Mouse (Mus musculus): Measurements from ENCODE around the gene Ltb4r1. TPM values are rescaled to one million over a fixed set of nuclear protein-coding genes. Genes with fewer than 3 reads are reported as not detected.
A peak's percentile ranks its signal among the peaks of the same experiment; 100 is the strongest.

Ltb4r1 gene
- polyA plus RNA-seq, 1 experiment from 2014 or later = 0.49 TPM

DNA sequence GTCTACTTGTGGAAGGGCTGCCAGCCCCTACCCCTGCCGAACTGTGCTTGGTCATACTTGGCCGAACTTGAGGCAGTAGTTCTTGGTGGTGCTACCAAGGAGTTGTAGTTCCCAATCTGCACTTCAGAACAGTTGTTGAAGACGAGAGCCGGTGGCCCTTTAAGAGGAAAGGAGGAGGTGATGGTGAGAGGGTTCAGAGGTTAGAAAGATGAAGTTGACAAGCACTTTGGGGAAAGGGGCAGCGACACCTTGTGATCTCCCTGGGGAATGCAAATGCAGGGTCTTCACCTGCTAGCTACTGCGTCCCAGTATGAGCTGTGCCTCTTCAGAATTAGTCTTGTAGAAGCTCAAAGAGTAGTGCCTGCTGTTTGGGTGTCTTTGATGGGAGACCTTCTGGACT is 19.4 kb downstream of the Ltb4r1 start:
- ATAC-seq (ENCODE audit: insufficient number of reproducible peaks, low FRiP score) = no peak
- WGBS = 23% methylated on average over 6 of the region's 6 CpGs
- Histone ChIP-seq H3K27me3 (replicated peaks) (peaks cover 72% of the 10 kb centered on the region), H3K4me2 (0 out of 2 replicates have a peak overlapping the region, but pooled peaks have one; percentile 68), H3K27ac (ENCODE audit: poor library complexity, severe bottlenecking) (no peak overlapping the region), H3K9me3 (replicated peaks) (no peaks in the 10 kb centered on the region), H3K4me1 (replicated peaks) (peaks cover 39% of the 10 kb centered on the region), H3K4me3 (no peak overlapping the region), H3K9ac (no peak overlapping the region), H3K36me3 (no peaks in the 10 kb centered on the region)

GRCm38 (mm10) chr14:55787731-55788130 is 22.0 kb downstream of the Ltb4r1 start:
- ATAC-seq (ENCODE audit: insufficient number of reproducible peaks, low FRiP score) = no peak
- Histone ChIP-seq H3K27me3 (replicated peaks) (peaks cover 58% of the 10 kb centered on the region), H3K9ac (no peak overlapping the region)

DNA sequence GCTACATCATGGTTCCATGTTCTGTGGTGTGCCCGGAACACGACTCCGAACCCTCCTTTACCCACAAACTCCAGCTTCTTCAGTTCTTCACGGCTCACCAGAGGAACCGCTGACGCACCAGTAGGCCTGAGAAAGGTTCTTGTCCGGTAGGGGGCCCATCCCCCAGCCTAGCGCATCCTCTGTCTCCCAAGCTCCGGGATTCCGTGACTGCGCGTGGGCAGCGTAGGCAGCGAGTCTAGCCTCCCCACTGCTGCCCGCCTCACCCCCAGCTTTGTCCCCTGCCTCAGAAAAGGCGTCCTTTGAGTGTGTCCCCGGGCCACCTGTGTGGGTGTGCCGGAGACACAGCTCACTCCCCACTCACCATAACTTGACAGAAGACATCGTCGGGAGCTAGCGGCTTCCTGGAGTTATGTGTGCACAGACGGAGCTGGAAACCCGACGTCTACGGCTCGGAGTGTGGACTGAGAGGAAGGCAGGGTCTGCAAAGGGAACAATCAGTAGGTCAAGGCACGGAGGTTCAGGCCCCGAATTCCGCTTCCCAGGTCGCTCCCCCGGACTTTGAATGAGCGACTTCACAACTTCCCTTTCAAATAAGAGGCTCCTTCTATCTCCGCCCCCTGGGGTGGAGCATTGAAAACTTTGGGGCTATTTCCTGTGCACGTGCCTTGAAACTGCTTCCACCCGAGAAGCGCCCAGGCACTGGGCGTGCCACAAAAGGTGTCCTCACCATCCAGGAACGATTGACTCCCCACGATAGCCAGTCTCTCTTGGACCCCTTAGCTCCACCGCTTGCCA is 22.7 kb downstream of the Ltb4r1 start, which contains the start of gene Ripk3:
Gene Ripk3, minus strand, starts transcription at position 610 of the 795 bp plus-strand sequence.
- H3K4me1 ChIP-seq (replicated peaks) = peaks cover 24% of the 10 kb centered on the region
- peaks cover 57% of the 10 kb centered on the region for H3K27me3 ChIP-seq (replicated peaks)

More at GRCm38 (mm10) chr14:55787731-55788130, 22.0 kb downstream of the Ltb4r1 start:
- WGBS = 22% methylated on average over 11 of the region's 11 CpGs
- Histone ChIP-seq H3K4me1 (replicated peaks) (peaks cover 26% of the 10 kb centered on the region), H3K4me3 (peak overlapping the region; percentile 44), H3K9me3 (replicated peaks) (no peaks in the 10 kb centered on the region), H3K4me2 (peak overlapping the region; percentile 73), H3K36me3 (no peaks in the 10 kb centered on the region), H3K27ac (ENCODE audit: poor library complexity, severe bottlenecking) (no peak overlapping the region)

GRCm38 (mm10) chr14:55793461-55793860 is 27.7 kb downstream of the Ltb4r1 start:
- no peak for ATAC-seq (ENCODE audit: insufficient number of reproducible peaks, low FRiP score)

More for the DNA sequence above, 22.7 kb downstream of the Ltb4r1 start, which contains the start of gene Ripk3:
- Histone ChIP-seq H3K4me2 (peak within 1 kb of the TSS; percentile 73), H3K9ac (peak within 1 kb of the TSS; percentile 45), H3K4me3 (peak within 1 kb of the TSS; percentile 44), H3K27ac (ENCODE audit: poor library complexity, severe bottlenecking) (no peak within 1 kb of the TSS), H3K36me3 (no peaks in the 10 kb centered on the region), H3K9me3 (replicated peaks) (no peaks in the 10 kb centered on the region)
- ATAC-seq (ENCODE audit: insufficient number of reproducible peaks, low FRiP score) = no peak
- WGBS = 2% methylated on average over 40 of the region's 40 CpGs

DNA sequence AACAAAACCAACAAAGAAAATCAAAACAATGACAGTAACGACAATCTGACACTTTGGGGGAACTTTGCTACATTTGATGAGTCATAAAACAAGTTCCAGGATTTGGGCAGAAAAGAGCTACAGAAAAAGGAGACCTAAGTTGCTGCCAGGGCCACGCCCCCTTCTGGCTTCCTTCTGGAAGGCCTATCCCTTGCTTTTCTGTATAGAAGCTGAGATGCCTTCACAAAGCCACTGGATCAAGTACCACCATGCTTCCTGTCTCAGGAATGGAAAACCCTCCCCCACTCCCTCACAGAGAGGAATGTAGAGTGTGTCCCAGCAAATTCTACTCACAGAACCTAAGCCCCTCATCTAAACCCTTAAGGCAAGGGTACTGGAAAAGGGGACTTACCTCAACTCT is 28.2 kb downstream of the Ltb4r1 start:
- no peaks in the 10 kb centered on the region; the same call in 1 of the 2 replicates for H3K4me1 ChIP-seq (replicated peaks)
- no peak overlapping the region for H3K27ac ChIP-seq (ENCODE audit: poor library complexity, severe bottlenecking)
- H3K4me3 ChIP-seq = no peak overlapping the region
- no peak overlapping the region for H3K4me2 ChIP-seq
- H3K27me3 ChIP-seq (replicated peaks) = peaks cover 11% of the 10 kb centered on the region
- no peaks in the 10 kb centered on the region for H3K36me3 ChIP-seq
- H3K9ac ChIP-seq = no peak overlapping the region
- no peak for ATAC-seq (ENCODE audit: insufficient number of reproducible peaks, low FRiP score)
- 0 out of 2 replicates have a peak, but pooled peaks cover 2% of the 10 kb centered on the region for H3K9me3 ChIP-seq (replicated peaks)
- WGBS = 61% methylated on average over 2 of the region's 2 CpGs

More at GRCm38 (mm10) chr14:55793461-55793860, 27.7 kb downstream of the Ltb4r1 start:
- no peak overlapping the region for H3K9ac ChIP-seq
- H3K9me3 ChIP-seq (replicated peaks) = 0 out of 2 replicates have a peak, but pooled peaks cover 2% of the 10 kb centered on the region
- WGBS = 58% methylated on average over 2 of the region's 2 CpGs
- H3K4me1 ChIP-seq (replicated peaks) = peaks cover 3% of the 10 kb centered on the region; the same call in 1 of the 2 replicates
- H3K4me2 ChIP-seq = no peak overlapping the region
- H3K27me3 ChIP-seq (replicated peaks) = peaks cover 14% of the 10 kb centered on the region
- no peak overlapping the region for H3K4me3 ChIP-seq
- no peak overlapping the region for H3K27ac ChIP-seq (ENCODE audit: poor library complexity, severe bottlenecking)
- H3K36me3 ChIP-seq = no peaks in the 10 kb centered on the region

GRCm38 (mm10) chr14:55795380-55796163 is 29.8 kb downstream of the Ltb4r1 start:
- WGBS = 67% methylated on average over 15 of the region's 15 CpGs
- 0 out of 2 replicates have a peak, but pooled peaks cover 2% of the 10 kb centered on the region for H3K9me3 ChIP-seq (replicated peaks)
- H3K36me3 ChIP-seq = no peaks in the 10 kb centered on the region
- ATAC-seq (ENCODE audit: insufficient number of reproducible peaks, low FRiP score) = peak; percentile 75
- H3K9ac ChIP-seq = no peak overlapping the region
- H3K4me3 ChIP-seq = no peak overlapping the region
- H3K4me2 ChIP-seq = no peak overlapping the region
- no peaks in the 10 kb centered on the region; the same call in 1 of the 2 replicates for H3K4me1 ChIP-seq (replicated peaks)
- H3K27ac ChIP-seq (ENCODE audit: poor library complexity, severe bottlenecking) = peak overlapping the region; percentile 73
- no peaks in the 10 kb centered on the region for H3K27me3 ChIP-seq (replicated peaks)

DNA sequence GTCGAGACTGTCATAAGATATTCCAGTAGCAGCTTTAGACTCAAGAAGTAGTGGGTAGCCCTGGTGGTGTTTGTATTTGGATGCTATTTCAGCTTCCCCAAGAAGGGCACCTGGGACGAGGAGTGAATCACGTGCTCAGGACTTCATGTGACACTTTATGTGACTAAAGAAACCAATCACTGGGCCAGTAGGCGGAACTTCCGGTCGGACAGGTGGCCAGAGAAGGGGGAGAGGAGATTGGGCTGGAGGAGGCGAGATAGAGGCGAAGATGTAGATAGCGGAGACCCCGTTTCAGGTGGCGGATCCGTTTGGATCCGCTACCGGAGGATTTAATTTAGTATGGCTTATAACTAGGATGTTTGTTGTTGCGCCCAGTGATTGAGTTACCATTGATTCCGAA is 49.1 kb downstream of the Ltb4r1 start:
- Histone ChIP-seq H3K36me3 (no peaks in the 10 kb centered on the region), H3K4me3 (peak overlapping the region; percentile 52), H3K27me3 (replicated peaks) (no peaks in the 10 kb centered on the region), H3K9me3 (replicated peaks) (no peaks in the 10 kb centered on the region), H3K27ac (ENCODE audit: poor library complexity, severe bottlenecking) (no peak overlapping the region), H3K4me1 (replicated peaks) (peaks cover 4% of the 10 kb centered on the region), H3K9ac (peak overlapping the region; percentile 65), H3K4me2 (peak overlapping the region; percentile 66)
- ATAC-seq (ENCODE audit: insufficient number of reproducible peaks, low FRiP score) = no peak
- WGBS = 19% methylated on average over 16 of the region's 16 CpGs

DNA sequence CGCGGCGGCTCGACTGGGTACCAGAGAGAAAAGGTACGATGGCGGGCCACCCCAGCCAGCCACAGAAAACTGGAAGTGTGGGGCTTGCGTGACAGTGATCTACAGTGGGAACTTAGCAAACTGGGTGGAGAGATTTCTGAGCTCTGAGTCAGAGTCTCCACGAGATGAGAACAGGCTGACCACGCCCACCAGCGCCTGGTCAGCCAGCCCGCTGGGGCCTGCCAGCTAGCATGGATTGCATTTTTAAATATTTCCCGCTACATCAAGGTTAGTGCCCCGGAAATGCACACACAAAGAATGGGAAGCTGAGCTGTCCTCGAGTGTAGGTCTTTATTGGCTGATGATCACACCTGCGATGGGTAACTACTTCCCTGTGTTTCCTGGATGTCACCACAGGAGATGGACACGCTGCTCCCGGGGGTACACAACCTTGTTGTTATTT is 49.6 kb downstream of the Ltb4r1 start:
- Histone ChIP-seq H3K9me3 (replicated peaks) (no peaks in the 10 kb centered on the region), H3K36me3 (no peaks in the 10 kb centered on the region), H3K9ac (peak overlapping the region; percentile 65), H3K27ac (ENCODE audit: poor library complexity, severe bottlenecking) (no peak overlapping the region), H3K27me3 (replicated peaks) (no peaks in the 10 kb centered on the region), H3K4me2 (peak overlapping the region; percentile 66), H3K4me1 (replicated peaks) (peaks cover 4% of the 10 kb centered on the region), H3K4me3 (peak overlapping the region; percentile 52)
- WGBS = 16% methylated on average over 17 of the region's 17 CpGs
- ATAC-seq (ENCODE audit: insufficient number of reproducible peaks, low FRiP score) = peak; percentile 57

Other genes starting within 250 kb of the Ltb4r1 start
- not detected in 2 replicates for gene Nrl, start 241.0 kb upstream of the Ltb4r1 start, polyA plus RNA-seq (2016; fragmentation: Nextera tagmentation; extraction: Ambion mirVana)
- gene Pck2, start 225.7 kb upstream of the Ltb4r1 start, polyA plus RNA-seq (2016; fragmentation: Nextera tagmentation; extraction: Ambion mirVana) = 38.8 and 43.0 TPM in 2 replicates
- gene Dcaf11, start 206.0 kb upstream of the Ltb4r1 start, polyA plus RNA-seq (2016; fragmentation: Nextera tagmentation; extraction: Ambion mirVana) = 73.2 and 78.7 TPM in 2 replicates
- gene A730061H03Rik, start 205.6 kb upstream of the Ltb4r1 start, polyA plus RNA-seq (2016; fragmentation: Nextera tagmentation; extraction: Ambion mirVana) = 0.96 TPM in 1 of 2 replicates, not detected in the other
- 114 and 118 TPM in 2 replicates for gene Fitm1, start 190.3 kb upstream of the Ltb4r1 start, polyA plus RNA-seq (2016; fragmentation: Nextera tagmentation; extraction: Ambion mirVana)
- gene Psme1, start 187.8 kb upstream of the Ltb4r1 start, polyA plus RNA-seq (2016; fragmentation: Nextera tagmentation; extraction: Ambion mirVana) = 211 and 212 TPM in 2 replicates
- gene Emc9, start 180.7 kb upstream of the Ltb4r1 start, polyA plus RNA-seq (2016; fragmentation: Nextera tagmentation; extraction: Ambion mirVana) = 16.3 and 21.5 TPM in 2 replicates
- 200 and 213 TPM in 2 replicates for gene Psme2, start 174.8 kb upstream of the Ltb4r1 start, polyA plus RNA-seq (2016; fragmentation: Nextera tagmentation; extraction: Ambion mirVana)
- gene Rnf31, start 174.3 kb upstream of the Ltb4r1 start, polyA plus RNA-seq (2016; fragmentation: Nextera tagmentation; extraction: Ambion mirVana) = 16.4 and 16.8 TPM in 2 replicates
- gene Irf9, start 162.4 kb upstream of the Ltb4r1 start, polyA plus RNA-seq (2016; fragmentation: Nextera tagmentation; extraction: Ambion mirVana) = 8.7 and 9.4 TPM in 2 replicates
- gene Rec8, start 147.9 kb upstream of the Ltb4r1 start, polyA plus RNA-seq (2016; fragmentation: Nextera tagmentation; extraction: Ambion mirVana) = 16.5 and 17.5 TPM in 2 replicates
- gene Ipo4, start 130.0 kb upstream of the Ltb4r1 start, polyA plus RNA-seq (2016; fragmentation: Nextera tagmentation; extraction: Ambion mirVana) = 66.1 and 68.4 TPM in 2 replicates
- 3.4 and 5.2 TPM in 2 replicates for gene Gm49378, start 128.1 kb upstream of the Ltb4r1 start, polyA plus RNA-seq (2016; fragmentation: Nextera tagmentation; extraction: Ambion mirVana)
- gene Tm9sf1, start 122.2 kb upstream of the Ltb4r1 start, polyA plus RNA-seq (2016; fragmentation: Nextera tagmentation; extraction: Ambion mirVana) = 86.2 and 92.6 TPM in 2 replicates
- gene Tssk4, start 115.8 kb upstream of the Ltb4r1 start, polyA plus RNA-seq (2016; fragmentation: Nextera tagmentation; extraction: Ambion mirVana) = 0.45 and 0.60 TPM in 2 replicates
- gene Mdp1, start 105.5 kb upstream of the Ltb4r1 start, polyA plus RNA-seq (2016; fragmentation: Nextera tagmentation; extraction: Ambion mirVana) = 74.1 and 76.7 TPM in 2 replicates
- gene Gmpr2, start 94.0 kb upstream of the Ltb4r1 start, polyA plus RNA-seq (2016; fragmentation: Nextera tagmentation; extraction: Ambion mirVana) = 39.8 and 44.6 TPM in 2 replicates
- gene Nedd8, start 93.8 kb upstream of the Ltb4r1 start, polyA plus RNA-seq (2016; fragmentation: Nextera tagmentation; extraction: Ambion mirVana) = 457 and 491 TPM in 2 replicates
- 36.1 and 37.6 TPM in 2 replicates for gene Tinf2, start 84.1 kb upstream of the Ltb4r1 start, polyA plus RNA-seq (2016; fragmentation: Nextera tagmentation; extraction: Ambion mirVana)
- 0.27 and 0.70 TPM in 2 replicates for gene Tgm1, start 52.0 kb upstream of the Ltb4r1 start, polyA plus RNA-seq (2016; fragmentation: Nextera tagmentation; extraction: Ambion mirVana)
- 20.9 and 24.4 TPM in 2 replicates for gene Rabggta, start 43.7 kb upstream of the Ltb4r1 start, polyA plus RNA-seq (2016; fragmentation: Nextera tagmentation; extraction: Ambion mirVana)
- gene Dhrs1, start 20.3 kb upstream of the Ltb4r1 start, polyA plus RNA-seq (2016; fragmentation: Nextera tagmentation; extraction: Ambion mirVana) = 59.2 and 60.8 TPM in 2 replicates
- 27.7 and 30.6 TPM in 2 replicates for gene Nop9, start 20.3 kb upstream of the Ltb4r1 start, polyA plus RNA-seq (2016; fragmentation: Nextera tagmentation; extraction: Ambion mirVana)
- 1.0 and 1.2 TPM in 2 replicates for gene Cideb, start 7.5 kb upstream of the Ltb4r1 start, polyA plus RNA-seq (2016; fragmentation: Nextera tagmentation; extraction: Ambion mirVana)
- gene Ltb4r2, start 4.5 kb upstream of the Ltb4r1 start, polyA plus RNA-seq (2016; fragmentation: Nextera tagmentation; extraction: Ambion mirVana) = 0.49 and 0.54 TPM in 2 replicates
- gene Adcy4, start 18.1 kb downstream of the Ltb4r1 start, polyA plus RNA-seq (2016; fragmentation: Nextera tagmentation; extraction: Ambion mirVana) = 24.4 and 26.2 TPM in 2 replicates
- 19.7 and 20.3 TPM in 2 replicates for gene Ripk3, start 22.9 kb downstream of the Ltb4r1 start, polyA plus RNA-seq (2016; fragmentation: Nextera tagmentation; extraction: Ambion mirVana)
- 17.5 and 18.6 TPM in 2 replicates for gene Nfatc4, start 57.2 kb downstream of the Ltb4r1 start, polyA plus RNA-seq (2016; fragmentation: Nextera tagmentation; extraction: Ambion mirVana)
- gene Nynrin, start 88.0 kb downstream of the Ltb4r1 start, polyA plus RNA-seq (2016; fragmentation: Nextera tagmentation; extraction: Ambion mirVana) = 33.3 and 38.2 TPM in 2 replicates
- gene Cbln3, start 118.4 kb downstream of the Ltb4r1 start, polyA plus RNA-seq (2016; fragmentation: Nextera tagmentation; extraction: Ambion mirVana) = 0.32 and 0.57 TPM in 2 replicates
- gene Khnyn, start 119.0 kb downstream of the Ltb4r1 start, polyA plus RNA-seq (2016; fragmentation: Nextera tagmentation; extraction: Ambion mirVana) = 19.8 TPM in 2 replicates
- gene Sdr39u1, start 134.3 kb downstream of the Ltb4r1 start, polyA plus RNA-seq (2016; fragmentation: Nextera tagmentation; extraction: Ambion mirVana) = 38.2 and 40.4 TPM in 2 replicates
- not detected in 2 replicates for gene Cma1, start 178.7 kb downstream of the Ltb4r1 start, polyA plus RNA-seq (2016; fragmentation: Nextera tagmentation; extraction: Ambion mirVana)
- gene Cma2, start 185.0 kb downstream of the Ltb4r1 start, polyA plus RNA-seq (2016; fragmentation: Nextera tagmentation; extraction: Ambion mirVana) = not detected in 2 replicates

Measured in heart, embryonic 12.5 days (tissue).